Mouse (Mus musculus) cerebellum, adult 2 months (tissue): ENCODE results near the gene Fndc3b. TPM values are rescaled to one million over a fixed set of nuclear protein-coding genes. Genes with fewer than 3 reads are reported as not detected.

Source experiments
- DNase-seq, 2 experiments: peaks; one replicate each; pipeline ENCODE4 v3.0.0; 2021
- H3K27ac ChIP-seq: fragments of 200-500 bp; 2 replicates; pipeline ENCODE4 v1.5.1; 2012; ENCODE audit warnings: low read length, control low read depth, inconsistent platforms; ENCODE audit not compliant: insufficient read depth
- H3K27me3 ChIP-seq: fragments of 200-500 bp; 2 replicates; pipeline ENCODE4 v1.6.1; 2012; ENCODE audit warnings: inconsistent platforms, mild to moderate bottlenecking, low read length, moderate library complexity; ENCODE audit not compliant: control insufficient read depth, insufficient read depth
- H3K4me1 ChIP-seq: fragments of 200-500 bp; 2 replicates; pipeline ENCODE4 v1.6.1; 2011; ENCODE audit warnings: low read length; ENCODE audit not compliant: control insufficient read depth, insufficient read depth
- H3K4me3 ChIP-seq: fragments of 200-500 bp; replicated peaks from 2 replicates; pipeline ENCODE3; 2011; ENCODE audit warnings: mild to moderate bottlenecking, low read depth, low read length, control low read depth; ENCODE audit not compliant: insufficient read depth
- CTCF ChIP-seq: fragments of 200-500 bp; IDR thresholded peaks from 2 replicates; pipeline ENCODE4 v1.5.1; 2011; ENCODE audit warnings: low read depth, mild to moderate bottlenecking, control low read depth, low read length, moderate library complexity, borderline replicate concordance; ENCODE audit not compliant: insufficient read depth
- POLR2A ChIP-seq: fragments of 200-500 bp; IDR thresholded peaks from 2 replicates; pipeline ENCODE4 v1.6.1; 2011; ENCODE audit warnings: low read length, control low read depth, borderline replicate concordance; ENCODE audit not compliant: insufficient read depth
- WGBS: fragments of 180-500 bp; shearing (Covaris S2); methylation state at CpG from one replicate; pipeline ENCODE4 v1.1.7; 2018; 5-methylcytosine and 5-hydroxymethylcytosine counted together
- polyA plus RNA-seq: library from polyadenylated mRNA; depleted of rRNA; stranded (reverse); fragments of >200 nt; gene quantifications from 2 replicates; pipeline ENCODE4 v1.2.3, GENCODE M21; 2012

The Fndc3b gene
- polyA plus RNA-seq, 1 experiment = 4.1 TPM

DNA sequence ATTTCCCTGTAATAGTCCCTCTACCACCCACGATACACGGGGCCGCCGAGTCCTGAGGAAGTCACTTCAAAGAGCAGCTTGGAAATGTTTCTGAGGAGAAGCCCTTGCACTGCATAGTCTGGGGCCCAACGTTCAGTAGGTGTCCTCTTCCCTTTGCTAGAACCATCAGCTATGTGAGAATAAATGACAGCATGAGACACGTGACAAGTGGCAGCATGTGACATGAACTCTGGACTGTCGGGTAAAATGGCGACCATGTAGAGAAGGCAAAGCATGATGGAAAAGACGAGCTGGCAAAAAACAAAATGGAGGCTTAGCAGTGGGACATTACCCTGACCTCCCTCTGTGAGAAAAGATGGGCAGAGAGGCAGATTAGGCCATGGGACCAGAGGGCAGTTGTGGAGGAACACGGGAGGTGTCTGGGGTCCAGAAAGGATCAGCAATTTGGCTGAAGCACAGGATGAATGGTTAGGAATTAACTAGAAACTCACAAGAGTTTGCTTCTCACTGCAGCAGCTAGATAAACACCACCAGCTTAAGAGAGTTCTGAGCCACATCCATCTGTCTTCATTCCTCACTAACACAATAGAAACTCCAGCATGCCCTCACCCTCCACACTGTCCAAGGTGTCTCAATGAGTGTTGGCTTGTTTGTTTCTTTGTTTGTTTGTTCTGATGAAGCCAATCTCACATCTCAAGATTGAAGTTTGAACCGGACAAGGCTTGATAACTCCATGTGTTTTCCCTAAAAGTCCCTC, 118.2 kb downstream of the Fndc3b start:
- Histone ChIP-seq H3K27me3 (no peaks in the 10 kb centered on the region), H3K27ac (no peak overlapping the region), H3K4me3 (no peak overlapping the region), H3K4me1 (no peaks in the 10 kb centered on the region; the same call in 1 of the 2 replicates)
- WGBS = 95% methylated on average over 11 of the region's 11 CpGs
- no peak for DNase-seq
- no peak for TF ChIP-seq CTCF
- TF ChIP-seq POLR2A = no peak

GRCm38 (mm10) chr3:27590823-27591222, 120.3 kb downstream of the Fndc3b start:
- TF ChIP-seq CTCF = no peak
- no peak for TF ChIP-seq POLR2A
- 54% methylated on average over 11 of the region's 11 CpGs for WGBS
- DNase-seq = no peak

GRCm38 (mm10) chr3:27589305-27589704, 121.8 kb downstream of the Fndc3b start:
- no peaks in the 10 kb centered on the region; the same call in 1 of the 2 replicates for H3K4me1 ChIP-seq
- WGBS = 94% methylated on average over 3 of the region's 3 CpGs
- no peak overlapping the region for H3K27ac ChIP-seq

More at GRCm38 (mm10) chr3:27590823-27591222, 120.3 kb downstream of the Fndc3b start:
- no peak overlapping the region for H3K4me3 ChIP-seq
- H3K27me3 ChIP-seq = no peaks in the 10 kb centered on the region
- H3K27ac ChIP-seq = no peak overlapping the region
- no peaks in the 10 kb centered on the region; the same call in 1 of the 2 replicates for H3K4me1 ChIP-seq

GRCm38 (mm10) chr3:27588604-27589003, 122.5 kb downstream of the Fndc3b start:
- H3K4me1 ChIP-seq = no peaks in the 10 kb centered on the region; the same call in 1 of the 2 replicates
- DNase-seq = no peak
- no peak overlapping the region for H3K4me3 ChIP-seq
- H3K27me3 ChIP-seq = no peaks in the 10 kb centered on the region
- H3K27ac ChIP-seq = no peak overlapping the region
- TF ChIP-seq CTCF (no peak), POLR2A (no peak)
- WGBS = 88% methylated on average over 11 of the region's 11 CpGs

More at GRCm38 (mm10) chr3:27589305-27589704, 121.8 kb downstream of the Fndc3b start:
- Histone ChIP-seq H3K27me3 (no peaks in the 10 kb centered on the region), H3K4me3 (no peak overlapping the region)
- DNase-seq = no peak
- no peak for TF ChIP-seq POLR2A
- TF ChIP-seq CTCF = no peak

DNA sequence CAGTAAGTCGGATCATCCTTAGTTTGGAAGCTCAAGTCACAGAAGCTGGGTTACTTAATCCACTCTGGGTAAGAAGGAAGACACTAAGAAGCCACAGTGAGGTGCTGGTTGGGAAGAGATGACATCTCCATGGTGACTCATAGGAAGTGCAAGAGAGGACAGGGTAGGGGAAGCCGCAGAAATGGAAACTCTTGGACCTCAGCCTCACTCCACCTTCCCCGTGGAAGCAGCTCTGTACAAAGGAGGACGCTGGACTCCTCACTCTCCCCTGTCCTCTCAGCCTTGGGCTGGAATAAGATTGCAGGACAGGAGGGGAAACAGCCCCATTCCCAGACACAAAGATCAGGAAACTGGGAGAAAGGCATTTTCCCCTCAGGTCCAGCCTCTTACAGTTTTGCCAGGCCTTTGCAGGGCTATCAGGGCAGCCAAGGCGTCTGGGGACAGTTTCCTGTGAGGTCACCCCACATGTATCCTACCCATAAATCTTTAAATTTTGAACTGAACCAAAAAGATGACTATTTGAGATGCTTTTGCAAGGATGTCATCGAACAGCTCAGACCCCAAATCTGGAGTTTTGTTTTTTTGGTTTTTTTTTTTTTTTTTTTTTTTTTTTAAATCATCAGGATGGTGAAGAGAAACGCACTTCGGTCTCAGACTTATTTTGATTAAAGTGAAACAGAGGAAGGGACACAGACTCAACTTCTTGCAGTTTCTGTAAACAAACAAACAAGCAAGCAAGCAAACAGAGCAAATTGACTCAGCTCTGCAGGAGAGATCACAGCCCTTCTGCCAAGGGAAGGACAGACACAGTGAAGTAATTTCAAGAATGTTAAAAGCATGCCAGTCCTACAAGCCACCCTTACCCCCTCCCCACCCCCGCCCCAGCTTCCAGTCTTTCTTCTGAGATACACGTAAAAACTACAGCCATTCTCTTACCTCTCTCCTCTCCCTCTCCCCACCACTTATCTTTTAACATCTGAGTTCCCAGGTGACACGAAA, 126.2 kb downstream of the Fndc3b start:
- no peak overlapping the region for H3K27ac ChIP-seq
- H3K4me1 ChIP-seq = no peaks in the 10 kb centered on the region
- TF ChIP-seq CTCF (no peak), POLR2A (no peak)
- DNase-seq = no peak
- no peaks in the 10 kb centered on the region for H3K27me3 ChIP-seq
- WGBS = 69% methylated on average over 11 of the region's 11 CpGs
- H3K4me3 ChIP-seq = no peak overlapping the region

DNA sequence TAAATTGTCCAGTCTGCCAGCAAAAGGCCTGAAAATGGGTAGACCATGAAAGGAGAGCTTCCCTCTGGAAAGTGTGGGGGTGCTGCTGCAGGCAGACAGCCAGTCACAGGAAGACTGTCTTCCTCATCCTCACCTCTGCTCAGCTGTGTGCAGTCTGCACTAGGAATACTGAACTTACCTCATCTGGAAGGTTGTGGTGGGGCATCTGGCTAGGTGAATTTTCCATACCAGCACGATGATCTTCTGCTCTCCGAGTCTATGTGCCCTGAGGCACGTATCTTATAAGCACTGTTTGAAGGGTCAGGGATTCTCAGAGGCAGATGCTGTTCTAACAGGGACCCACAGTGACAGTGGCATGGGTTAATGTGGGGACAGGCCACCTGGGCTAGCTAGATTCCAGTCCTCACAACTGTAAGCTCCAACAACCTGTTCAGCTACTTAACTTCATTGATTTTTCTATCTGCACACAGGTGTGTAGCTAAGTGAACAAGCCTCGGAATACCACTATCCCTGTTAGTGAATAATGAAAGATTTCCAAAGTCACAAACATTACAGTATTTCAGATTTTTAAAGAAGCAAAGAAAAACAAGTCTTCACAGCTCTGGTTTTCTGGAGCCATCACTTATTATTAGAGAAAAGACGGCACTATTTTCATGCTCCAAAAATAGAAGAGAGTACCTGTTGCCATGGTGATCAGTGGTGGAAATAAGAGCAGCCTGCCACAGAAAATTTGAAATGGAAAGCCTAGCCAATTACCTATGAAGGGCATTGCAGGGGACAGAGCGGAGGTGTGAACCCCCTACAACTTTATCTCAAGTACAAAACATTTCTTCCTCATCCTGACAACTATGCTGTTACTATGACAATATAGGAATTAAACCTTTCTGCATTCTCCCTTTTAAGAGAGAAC, 128.9 kb downstream of the Fndc3b start:
- DNase-seq = no peak
- H3K4me1 ChIP-seq = no peaks in the 10 kb centered on the region
- TF ChIP-seq POLR2A = no peak
- no peak for TF ChIP-seq CTCF
- H3K27me3 ChIP-seq = no peaks in the 10 kb centered on the region
- H3K4me3 ChIP-seq = no peak overlapping the region
- 64% methylated on average over 6 of the region's 6 CpGs for WGBS
- no peak overlapping the region for H3K27ac ChIP-seq

- Histone ChIP-seq H3K4me3 (no peak overlapping the region), H3K27me3 (no peaks in the 10 kb centered on the region), H3K27ac (no peak overlapping the region), H3K4me1 (no peaks in the 10 kb centered on the region)
- DNase-seq = no peak
- WGBS = 89% methylated on average over 8 of the region's 8 CpGs
- TF ChIP-seq POLR2A = no peak
- no peak for TF ChIP-seq CTCF
Measured at GRCm38 (mm10) chr3:27580956-27581355, 130.2 kb downstream of the Fndc3b start.
